Mouse (Mus musculus) hindbrain, postnatal 0 days (tissue): ENCODE results near the gene Mex3d. TPM values are rescaled to one million over a fixed set of nuclear protein-coding genes. Genes with fewer than 3 reads are reported as not detected.

Experiments
- ATAC-seq: fragments of 200-750 bp; cut with Nextera tagmentation; 2 replicates; pipeline ENCODE4 v1.8.0; 2017; ENCODE audit warnings: mild to moderate bottlenecking, moderate TSS enrichment, moderate library complexity
- DNase-seq: peaks from one replicate; pipeline ENCODE4 v3.0.0-alpha.2; 2015; ENCODE audit warnings: low spot score
- H3K27ac ChIP-seq: fragments of 300-500 bp; sonication (generic); 2 replicates; pipeline ENCODE4 v1.5.1; 2014; ENCODE audit warnings: mild to moderate bottlenecking
- H3K27me3 ChIP-seq: fragments of 300-500 bp; sonication (generic); 2 replicates; pipeline ENCODE4 v1.6.1; 2014; ENCODE audit warnings: low read length, mixed read lengths; ENCODE audit not compliant: insufficient read depth
- H3K36me3 ChIP-seq: fragments of 300-500 bp; sonication (generic); 2 replicates; pipeline ENCODE4 v1.6.1; 2014; ENCODE audit warnings: low read length, mixed read lengths; ENCODE audit not compliant: insufficient read depth
- H3K4me1 ChIP-seq: fragments of 300-500 bp; sonication (generic); 2 replicates; pipeline ENCODE4 v1.6.1; 2014; ENCODE audit warnings: antibody characterized with exemption, low read length, mixed read lengths; ENCODE audit not compliant: insufficient read depth
- H3K4me2 ChIP-seq: fragments of 300-500 bp; sonication (generic); 2 replicates; pipeline ENCODE4 v1.6.1; 2014; ENCODE audit warnings: low read depth, mild to moderate bottlenecking, low read length, moderate library complexity, mixed read lengths
- H3K4me3 ChIP-seq: fragments of 300-500 bp; sonication (generic); 2 replicates; pipeline ENCODE4 v1.5.1; 2014; ENCODE audit warnings: low read length
- H3K9ac ChIP-seq: fragments of 300-500 bp; sonication (generic); replicated peaks from 2 replicates; pipeline ENCODE4 v1.6.1; 2014; ENCODE audit warnings: mild to moderate bottlenecking, low read length, moderate library complexity, mixed read lengths
- H3K9me3 ChIP-seq: fragments of 300-500 bp; sonication (generic); 2 replicates; pipeline ENCODE4 v1.6.1; 2016; ENCODE audit warnings: low read length, mixed read lengths
- CTCF ChIP-seq: IDR thresholded peaks from 2 replicates; pipeline ENCODE4 v1.5.1; 2016; ENCODE audit warnings: antibody characterized with exemption, control low read depth, low read depth
- WGBS: fragments of 180-500 bp; shearing (Covaris S2); extraction: QIAGEN DNeasy Blood & Tissue Kit; methylation state at CpG from one replicate; pipeline ENCODE4 v1.1.7; 2014; 5-methylcytosine and 5-hydroxymethylcytosine counted together
- polyA plus RNA-seq: library from polyadenylated mRNA; unstranded; fragments of >200 nt; fragmentation: Nextera tagmentation; extraction: Ambion mirVana; gene quantifications from 2 replicates; pipeline ENCODE4 v1.2.1, GENCODE M21; 2015
- total RNA-seq: library from RNA; depleted of rRNA; stranded (reverse); fragments of >200 nt; gene quantifications from 2 replicates; pipeline ENCODE4 v1.2.3, GENCODE M21; 2014

Gene Mex3d
- total and polyA plus RNA-seq, 2 experiments from 2014 or later, result 14.2 to 129 TPM

DNA sequence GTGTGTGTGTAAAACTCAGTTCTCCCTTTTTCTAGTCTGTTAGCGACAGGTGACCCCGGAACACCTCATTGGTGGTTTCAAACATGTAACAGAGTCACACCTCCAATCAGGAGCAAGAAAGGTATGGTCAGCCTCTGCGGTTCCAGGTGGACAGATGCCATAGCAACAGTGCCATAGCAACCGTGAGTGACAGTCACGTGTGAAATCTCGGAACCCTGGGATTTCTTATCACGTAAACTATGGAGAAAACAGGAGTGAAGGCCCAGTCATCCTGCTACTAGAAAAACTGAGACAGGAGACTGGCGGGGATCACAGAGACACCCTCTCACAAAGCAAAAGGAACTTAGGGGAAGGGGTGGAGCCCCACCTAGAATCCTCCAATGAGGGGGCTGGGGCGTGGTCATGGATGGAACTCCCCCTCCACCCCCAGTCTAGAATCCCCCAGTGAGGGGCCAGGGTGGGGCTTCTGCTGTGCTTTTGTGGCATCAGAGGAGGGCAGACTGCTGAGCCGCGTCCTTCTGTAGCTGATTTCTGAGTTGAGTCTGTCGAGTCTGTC is 16.0 kb downstream of the Mex3d start:
- no peak for TF ChIP-seq CTCF
- Histone ChIP-seq H3K4me2 (peak overlapping the region; percentile 41), H3K27me3 (no peaks in the 10 kb centered on the region), H3K27ac (peak overlapping the region; percentile 54), H3K9me3 (no peaks in the 10 kb centered on the region), H3K9ac (no peak overlapping the region), H3K4me3 (peak overlapping the region; percentile 14), H3K36me3 (no peaks in the 10 kb centered on the region), H3K4me1 (no peaks in the 10 kb centered on the region)
- DNase-seq (peak; percentile 89), ATAC-seq (peak; percentile 90)
- WGBS, result 3% methylated on average over 12 of the region's 12 CpGs

- no peak for ATAC-seq
- WGBS, result 78% methylated on average over 21 of the region's 21 CpGs
- Histone ChIP-seq H3K9ac (no peak overlapping the region), H3K4me2 (no peak overlapping the region), H3K27ac (no peak overlapping the region), H3K27me3 (no peaks in the 10 kb centered on the region), H3K36me3 (no peaks in the 10 kb centered on the region), H3K9me3 (no peaks in the 10 kb centered on the region), H3K4me1 (no peaks in the 10 kb centered on the region), H3K4me3 (no peak overlapping the region)
- no peak for DNase-seq
- TF ChIP-seq CTCF, result no peak
Measured at GRCm38 (mm10) chr10:80369995-80370747, 17.3 kb downstream of the Mex3d start.

GRCm38 (mm10) chr10:80368392-80368791 is 19.1 kb downstream of the Mex3d start:
- no peaks in the 10 kb centered on the region for H3K27me3 ChIP-seq
- WGBS, result 92% methylated on average over 6 of the region's 6 CpGs

DNA sequence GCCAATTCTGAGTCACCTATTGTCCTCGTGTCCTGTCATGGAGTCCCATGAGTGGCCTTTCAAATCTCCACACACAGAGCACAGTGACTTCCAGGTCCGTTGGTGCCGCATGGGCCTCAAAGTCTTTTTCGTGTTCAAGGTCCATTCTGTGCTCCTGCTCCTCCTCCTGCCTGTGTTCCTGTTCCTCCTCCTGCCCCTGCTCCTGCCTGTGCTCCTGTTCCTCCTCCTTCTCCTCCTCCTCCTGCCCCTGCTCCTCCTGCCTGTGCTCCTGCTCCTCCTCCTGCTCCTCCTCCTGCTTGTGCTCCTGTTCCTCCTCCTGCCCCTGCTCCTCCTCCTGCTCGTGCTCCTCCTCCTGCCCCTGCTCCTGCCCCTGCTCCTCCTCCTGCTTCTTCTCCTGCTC is 19.5 kb downstream of the Mex3d start:
- WGBS, result 43% methylated on average over 5 of the region's 5 CpGs
- Histone ChIP-seq H3K9ac (no peak overlapping the region), H3K27ac (no peak overlapping the region), H3K27me3 (no peaks in the 10 kb centered on the region), H3K36me3 (no peaks in the 10 kb centered on the region), H3K4me2 (no peak overlapping the region), H3K4me3 (no peak overlapping the region), H3K4me1 (peaks cover 5% of the 10 kb centered on the region), H3K9me3 (no peaks in the 10 kb centered on the region)
- no peak for DNase-seq
- no peak for TF ChIP-seq CTCF
- ATAC-seq, result no peak

More at GRCm38 (mm10) chr10:80368392-80368791, 19.1 kb downstream of the Mex3d start:
- ATAC-seq (no peak), DNase-seq (no peak)
- no peak overlapping the region for H3K27ac ChIP-seq
- H3K36me3 ChIP-seq, result no peaks in the 10 kb centered on the region
- no peak overlapping the region for H3K9ac ChIP-seq
- H3K4me2 ChIP-seq, result no peak overlapping the region
- TF ChIP-seq CTCF, result no peak
- peaks cover 5% of the 10 kb centered on the region for H3K4me1 ChIP-seq
- no peaks in the 10 kb centered on the region for H3K9me3 ChIP-seq
- H3K4me3 ChIP-seq, result no peak overlapping the region

- no peak overlapping the region for H3K9ac ChIP-seq
- H3K9me3 ChIP-seq, result no peaks in the 10 kb centered on the region
- no peak for TF ChIP-seq CTCF
- no peak overlapping the region for H3K4me3 ChIP-seq
- no peak overlapping the region for H3K4me2 ChIP-seq
- peaks cover 5% of the 10 kb centered on the region for H3K4me1 ChIP-seq
- DNase-seq (no peak), ATAC-seq (no peak)
- no peaks in the 10 kb centered on the region for H3K27me3 ChIP-seq
- H3K27ac ChIP-seq, result no peak overlapping the region
- no peaks in the 10 kb centered on the region for H3K36me3 ChIP-seq
- 72% methylated on average over 6 of the region's 6 CpGs for WGBS
Measured at GRCm38 (mm10) chr10:80365736-80366135, 21.7 kb downstream of the Mex3d start.

- no peak overlapping the region for H3K27ac ChIP-seq
- no peak for DNase-seq
- no peaks in the 10 kb centered on the region for H3K36me3 ChIP-seq
- no peak overlapping the region for H3K9ac ChIP-seq
- no peak overlapping the region for H3K4me3 ChIP-seq
- H3K9me3 ChIP-seq, result no peaks in the 10 kb centered on the region
- H3K27me3 ChIP-seq, result no peaks in the 10 kb centered on the region
- no peak for TF ChIP-seq CTCF
- no peak overlapping the region for H3K4me2 ChIP-seq
- ATAC-seq, result peak; percentile 52; the same call in 1 of the 2 replicates
- WGBS, result 27% methylated on average over 6 of the region's 6 CpGs
- peaks cover 5% of the 10 kb centered on the region for H3K4me1 ChIP-seq
Measured at GRCm38 (mm10) chr10:80363734-80364133, 23.7 kb downstream of the Mex3d start.
